Comparison of ENCODE assay signal across 21 mouse cellular contexts in the genomic region with DNA sequence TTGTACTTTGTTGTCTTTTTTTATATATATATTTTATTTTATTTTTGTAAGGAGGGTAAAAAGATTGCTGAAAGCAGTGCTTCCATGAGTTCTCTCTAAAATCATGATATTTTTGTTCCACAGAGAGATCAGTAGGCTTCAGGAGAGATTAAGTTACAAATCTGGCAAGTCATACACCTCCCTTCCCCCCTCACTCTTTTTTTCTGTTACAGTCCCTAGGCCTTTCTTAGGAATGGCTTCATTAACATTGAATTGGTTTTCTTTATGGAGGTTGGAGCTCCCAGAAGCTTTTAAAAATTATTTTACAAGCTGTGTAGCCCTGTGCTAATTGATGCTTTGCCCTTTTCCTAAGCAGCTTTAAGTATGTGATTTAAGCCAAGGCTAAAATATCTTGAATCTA.
"Had no signal": no experiment of that assay in that cellular context is flagged by ENCODE, and none has a peak within 500 bp of the region (broad histone marks: within the 10 kb centered on the region; RNA-seq: fewer than 3 reads in every experiment).

No protein-coding gene starts in this region.

- H3K9me3 ChIP-seq: kidney, embryonic 15.5 days; liver, embryonic 13.5 days; neural tube, embryonic 12.5 days; neural tube, embryonic 15.5 days had no signal

- ATAC-seq: intestine, postnatal 0 days had no signal

- DNase-seq: kidney, adult 8-10 months; kidney, postnatal 10 days; kidney, postnatal 36 days; layer of hippocampus, postnatal 36 days; left cerebral cortex, postnatal 4 days; liver, embryonic 13.5 days; lung, adult 2 months; lung, postnatal 14 days; lung, postnatal 4 days; right cerebral cortex, adult 18-20 months; right cerebral cortex, postnatal 14 days; right cerebral cortex, postnatal 4 days; thymus, adult 2 months; thymus, postnatal 14 days had no signal

- H3K4me1 ChIP-seq: kidney, embryonic 15.5 days; liver, embryonic 13.5 days; neural tube, embryonic 12.5 days; neural tube, embryonic 15.5 days had no signal

- H3K27me3 ChIP-seq: kidney, embryonic 15.5 days; liver, embryonic 13.5 days; neural tube, embryonic 12.5 days; neural tube, embryonic 15.5 days had no signal

- H3K4me3 ChIP-seq: kidney, embryonic 15.5 days; left cerebral cortex, adult 2 months; liver, embryonic 13.5 days; neural tube, embryonic 12.5 days; neural tube, embryonic 15.5 days had no signal

- H3K27ac ChIP-seq: kidney, embryonic 15.5 days; left cerebral cortex, adult 2 months; liver, embryonic 13.5 days; neural tube, embryonic 12.5 days; neural tube, embryonic 15.5 days; stomach, postnatal 0 days had no signal

- H3K9ac ChIP-seq: kidney, embryonic 15.5 days; liver, embryonic 13.5 days; neural tube, embryonic 12.5 days; neural tube, embryonic 15.5 days had no signal

- H3K4me2 ChIP-seq: kidney, embryonic 15.5 days; liver, embryonic 13.5 days; midbrain, embryonic 11.5 days; neural tube, embryonic 12.5 days; neural tube, embryonic 15.5 days had no signal

- H3K36me3 ChIP-seq: kidney, embryonic 15.5 days; liver, embryonic 13.5 days; neural tube, embryonic 12.5 days; neural tube, embryonic 15.5 days had no signal
